Mouse (Mus musculus) liver, postnatal 0 days (tissue): ENCODE results near the gene Golga7b. TPM values are rescaled to one million over a fixed set of nuclear protein-coding genes. Genes with fewer than 3 reads are reported as not detected.

Source experiments
- ATAC-seq: fragments of 200-750 bp; cut with Nextera tagmentation; 2 replicates; pipeline ENCODE4 v1.8.0; 2017; ENCODE audit warnings: mild to moderate bottlenecking, moderate library complexity
- DNase-seq: peaks from one replicate; pipeline ENCODE4 v3.0.0-alpha.2; 2016
- H3K27ac ChIP-seq: fragments of 300-500 bp; sonication (generic); 2 replicates; pipeline ENCODE4 v1.5.1; 2014; ENCODE audit warnings: antibody characterized with exemption, moderate library complexity, mild to moderate bottlenecking, low read depth
- H3K27me3 ChIP-seq: fragments of 300-500 bp; sonication (generic); 2 replicates; pipeline ENCODE4 v1.6.1; 2014; ENCODE audit warnings: low read length, control low read depth, mixed read lengths; ENCODE audit not compliant: insufficient read depth
- H3K36me3 ChIP-seq: fragments of 300-500 bp; sonication (generic); replicated peaks from 2 replicates; pipeline ENCODE4 v1.6.1; 2014; ENCODE audit warnings: mild to moderate bottlenecking, control low read depth, low read length, moderate library complexity, mixed read lengths; ENCODE audit not compliant: insufficient read depth
- H3K4me1 ChIP-seq: fragments of 300-500 bp; sonication (generic); 2 replicates; pipeline ENCODE4 v1.6.1; 2014; ENCODE audit warnings: antibody characterized with exemption, mild to moderate bottlenecking, control low read depth; ENCODE audit not compliant: insufficient read depth
- H3K4me2 ChIP-seq: fragments of 300-500 bp; sonication (generic); 2 replicates; pipeline ENCODE4 v1.6.1; 2014; ENCODE audit warnings: low read depth, mild to moderate bottlenecking, low read length, moderate library complexity, mixed read lengths
- H3K4me3 ChIP-seq: fragments of 300-500 bp; sonication (generic); 2 replicates; pipeline ENCODE4 v1.5.1; 2014; ENCODE audit warnings: low read depth, low read length
- H3K9ac ChIP-seq: fragments of 300-500 bp; sonication (generic); replicated peaks from 2 replicates; pipeline ENCODE4 v1.6.1; 2014; ENCODE audit warnings: mild to moderate bottlenecking, moderate library complexity
- H3K9me3 ChIP-seq: fragments of 300-500 bp; sonication (generic); 2 replicates; pipeline ENCODE4 v1.6.1; 2016; ENCODE audit warnings: mild to moderate bottlenecking, control low read depth, low read length, mixed read lengths
- CTCF ChIP-seq: sonication (generic); IDR thresholded peaks from 2 replicates; pipeline ENCODE4 v1.5.1; 2016; ENCODE audit warnings: antibody characterized with exemption, low read depth
- EP300 ChIP-seq: IDR thresholded peaks from 2 replicates; pipeline ENCODE4 v1.6.1; 2016; ENCODE audit warnings: antibody characterized with exemption, low read depth, mild to moderate bottlenecking
- WGBS: fragments of 180-500 bp; shearing (Covaris S2); extraction: QIAGEN DNeasy Blood & Tissue Kit; methylation state at CpG from one replicate; pipeline ENCODE4 v1.1.7; 2014; ENCODE audit not compliant: insufficient replicate concordance; 5-methylcytosine and 5-hydroxymethylcytosine counted together
- polyA plus RNA-seq: library from polyadenylated mRNA; unstranded; fragments of >200 nt; fragmentation: Nextera tagmentation; extraction: Ambion mirVana; gene quantifications from 2 replicates; pipeline ENCODE4 v1.2.1, GENCODE M21; 2015

Golga7b gene
- polyA plus RNA-seq, 1 experiment from 2014 or later, result not detected

DNA sequence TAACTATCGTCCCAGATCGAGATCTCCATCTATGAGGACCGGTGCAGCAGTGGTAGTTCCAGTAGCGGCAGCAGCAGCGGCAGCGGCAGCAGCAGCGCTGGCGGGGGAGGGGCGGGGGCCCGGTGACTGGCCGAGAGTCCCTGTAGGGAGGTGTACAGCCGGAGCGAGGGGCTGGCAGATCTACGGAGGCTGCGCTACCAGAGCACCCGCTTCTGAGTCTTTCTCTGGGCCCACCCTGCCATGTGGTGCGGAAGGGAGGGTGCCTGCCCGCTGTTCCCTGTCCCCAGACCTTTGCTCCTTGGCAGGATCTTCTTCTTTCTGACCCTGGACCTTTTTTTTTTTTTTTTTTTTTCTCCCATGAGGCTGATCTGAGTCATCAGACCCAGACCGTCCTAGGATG, 21.0 kb downstream of the Golga7b start:
- no peak for DNase-seq
- Histone ChIP-seq H3K36me3 (no peaks in the 10 kb centered on the region), H3K4me3 (no peak overlapping the region)

DNA sequence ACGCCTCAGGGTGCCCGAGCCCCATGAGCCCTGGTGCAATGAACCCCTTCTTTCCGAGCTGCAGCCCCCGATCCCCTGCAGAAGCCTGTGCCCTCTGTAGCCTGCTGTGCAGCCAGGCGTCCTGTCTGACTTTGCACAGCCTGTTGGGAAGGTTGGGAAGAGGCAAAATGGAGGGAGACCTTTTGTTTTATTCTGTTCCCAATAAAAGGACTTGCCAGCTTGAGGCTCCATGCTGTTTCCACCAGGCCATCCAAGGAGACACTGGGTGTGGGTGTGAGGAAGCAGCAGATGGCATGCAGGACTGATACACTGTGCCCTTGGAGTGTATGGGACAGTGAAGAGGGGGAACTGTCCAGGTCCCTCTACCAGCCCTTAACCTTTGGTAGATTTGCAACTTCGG, 22.7 kb downstream of the Golga7b start:
- Histone ChIP-seq H3K9ac (no peak overlapping the region), H3K36me3 (no peaks in the 10 kb centered on the region), H3K27me3 (0 out of 2 replicates have a peak, but pooled peaks cover 3% of the 10 kb centered on the region), H3K4me2 (no peak overlapping the region), H3K4me3 (no peak overlapping the region), H3K4me1 (no peaks in the 10 kb centered on the region), H3K9me3 (no peaks in the 10 kb centered on the region), H3K27ac (no peak overlapping the region)
- WGBS, result 57% methylated on average over 6 of the region's 6 CpGs
- TF ChIP-seq EP300, result no peak
- TF ChIP-seq CTCF, result no peak
- no peak for DNase-seq
- ATAC-seq, result no peak

More for the DNA sequence above, 21.0 kb downstream of the Golga7b start:
- TF ChIP-seq CTCF (no peak), EP300 (no peak)
- Histone ChIP-seq H3K4me2 (0 out of 2 replicates have a peak overlapping the region, but pooled peaks have one; percentile 38), H3K27ac (no peak overlapping the region), H3K4me1 (no peaks in the 10 kb centered on the region), H3K9ac (no peak overlapping the region), H3K27me3 (0 out of 2 replicates have a peak, but pooled peaks cover 3% of the 10 kb centered on the region), H3K9me3 (no peaks in the 10 kb centered on the region)
- WGBS, result under 1% methylated on average over 19 of the region's 19 CpGs
- ATAC-seq, result no peak

DNA sequence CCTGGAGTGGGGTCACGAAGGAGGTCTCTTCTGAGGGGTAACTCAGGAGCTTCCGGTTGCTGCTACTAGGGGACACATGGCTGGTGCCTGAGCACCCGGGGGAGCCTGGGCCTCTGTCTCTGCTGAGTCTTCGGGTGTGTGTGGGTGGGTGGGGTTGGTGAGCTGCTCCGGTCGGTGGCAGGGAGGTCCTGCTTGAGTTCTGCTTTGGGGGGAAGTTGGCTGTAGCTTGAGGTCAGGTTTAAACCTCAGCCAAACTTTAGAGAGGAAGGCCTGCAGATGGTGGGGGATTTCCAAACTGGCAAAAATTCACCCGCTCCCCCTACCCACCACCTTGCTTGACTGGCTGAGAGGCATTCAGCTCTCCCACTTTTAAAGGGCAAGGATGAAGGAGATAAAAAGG, 23.8 kb downstream of the Golga7b start:
- TF ChIP-seq EP300 (no peak), CTCF (no peak)
- Histone ChIP-seq H3K4me1 (no peaks in the 10 kb centered on the region), H3K4me2 (no peak overlapping the region), H3K9me3 (no peaks in the 10 kb centered on the region), H3K36me3 (no peaks in the 10 kb centered on the region), H3K4me3 (no peak overlapping the region), H3K27me3 (0 out of 2 replicates have a peak, but pooled peaks cover 3% of the 10 kb centered on the region), H3K27ac (no peak overlapping the region), H3K9ac (no peak overlapping the region)
- DNase-seq, result no peak
- 44% methylated on average over 7 of the region's 7 CpGs for WGBS
- no peak for ATAC-seq

DNA sequence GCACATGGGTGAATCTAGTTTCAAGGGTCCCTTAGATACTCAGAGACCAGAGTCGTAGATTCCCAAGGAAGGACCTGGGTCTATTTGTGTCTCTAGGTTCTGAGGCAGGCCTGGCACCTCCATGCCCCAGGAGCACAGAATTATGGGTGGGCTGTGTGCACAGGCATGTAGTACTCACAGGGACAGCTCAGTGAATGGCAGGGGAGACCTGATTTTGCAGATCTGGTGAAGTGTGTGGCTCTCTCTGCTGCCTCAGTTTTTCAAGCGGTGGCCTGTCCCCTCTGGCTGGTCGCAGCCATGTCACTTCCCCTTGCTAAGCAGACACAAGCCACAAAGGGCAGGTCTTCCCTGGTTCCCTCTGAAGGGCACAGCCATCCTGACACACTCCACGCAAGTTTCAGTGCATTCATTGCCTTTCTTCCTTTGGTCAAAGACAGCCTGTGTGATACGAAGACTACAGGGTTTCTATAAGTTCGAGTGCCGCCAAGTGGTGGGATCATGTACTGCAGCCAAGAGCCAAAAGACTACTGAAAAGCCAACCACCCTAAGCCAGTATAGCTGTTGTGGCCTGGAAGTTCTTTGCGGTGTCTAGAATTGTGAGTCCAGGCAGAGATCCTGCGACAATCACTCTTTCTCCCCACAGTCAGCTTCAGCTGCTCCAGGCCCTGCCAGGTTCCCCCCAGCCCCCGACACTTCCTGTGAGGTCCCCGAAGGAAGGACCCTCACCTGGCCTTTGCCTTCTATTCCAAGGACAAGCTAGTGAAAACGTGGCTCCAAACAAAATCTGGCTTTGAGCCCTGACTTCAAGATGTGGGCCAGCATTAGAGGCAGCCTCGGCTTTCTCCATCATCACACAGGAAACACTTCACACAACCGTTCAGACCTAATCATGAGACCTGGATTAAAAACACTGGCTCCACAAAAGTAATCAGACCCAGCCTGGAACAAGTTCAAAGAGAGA, 24.9 kb downstream of the Golga7b start:
- TF ChIP-seq CTCF, result peak; percentile 90
- no peak for TF ChIP-seq EP300
- 36% methylated on average over 14 of the region's 14 CpGs for WGBS
- DNase-seq (peak; percentile 76), ATAC-seq (no peak)
- H3K27me3 ChIP-seq, result 0 out of 2 replicates have a peak, but pooled peaks cover 3% of the 10 kb centered on the region
- H3K4me3 ChIP-seq, result no peak overlapping the region
- H3K36me3 ChIP-seq, result no peaks in the 10 kb centered on the region
- no peak overlapping the region for H3K9ac ChIP-seq
- no peaks in the 10 kb centered on the region for H3K4me1 ChIP-seq
- H3K9me3 ChIP-seq, result no peaks in the 10 kb centered on the region
- no peak overlapping the region for H3K4me2 ChIP-seq
- no peak overlapping the region for H3K27ac ChIP-seq

DNA sequence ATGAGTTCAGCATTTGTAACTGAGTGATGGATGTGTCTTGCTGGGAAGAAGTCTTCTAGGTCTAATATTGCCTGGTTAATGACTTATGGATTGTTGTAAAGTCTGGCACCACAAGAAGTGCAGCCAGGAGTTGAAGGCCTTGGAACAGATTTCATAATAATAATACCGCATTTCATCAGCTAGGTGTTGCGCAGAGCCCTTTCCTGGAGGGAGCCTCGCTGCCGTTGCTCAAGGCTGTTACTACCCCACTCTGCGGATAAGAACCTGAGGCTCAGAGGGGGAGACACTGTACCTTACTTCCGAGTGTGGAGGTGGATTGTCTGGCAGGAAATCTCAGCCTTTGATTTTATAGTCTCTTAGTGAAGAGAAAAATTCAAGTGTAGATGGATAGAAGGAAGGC, 29.9 kb downstream of the Golga7b start:
- WGBS, result 66% methylated on average over 6 of the region's 6 CpGs
- no peak overlapping the region for H3K4me2 ChIP-seq
- H3K9me3 ChIP-seq, result no peaks in the 10 kb centered on the region
- H3K27me3 ChIP-seq, result no peaks in the 10 kb centered on the region
- DNase-seq (no peak), ATAC-seq (no peak)
- no peak for TF ChIP-seq EP300
- TF ChIP-seq CTCF, result no peak
- no peak overlapping the region for H3K27ac ChIP-seq
- H3K9ac ChIP-seq, result no peak overlapping the region
- H3K36me3 ChIP-seq, result no peaks in the 10 kb centered on the region
- no peak overlapping the region for H3K4me3 ChIP-seq
- H3K4me1 ChIP-seq, result no peaks in the 10 kb centered on the region

GRCm38 (mm10) chr19:42278461-42278860, 31.1 kb downstream of the Golga7b start:
- no peak overlapping the region for H3K4me2 ChIP-seq
- no peak for TF ChIP-seq EP300
- no peak for TF ChIP-seq CTCF
- H3K4me1 ChIP-seq, result no peaks in the 10 kb centered on the region
- 78% methylated on average over 5 of the region's 5 CpGs for WGBS
- H3K9ac ChIP-seq, result no peak overlapping the region
- no peaks in the 10 kb centered on the region for H3K9me3 ChIP-seq
- no peaks in the 10 kb centered on the region for H3K36me3 ChIP-seq
- no peak overlapping the region for H3K4me3 ChIP-seq
- no peak for ATAC-seq
- H3K27me3 ChIP-seq, result no peaks in the 10 kb centered on the region
- DNase-seq, result no peak
- no peak overlapping the region for H3K27ac ChIP-seq
